Mouse (Mus musculus) telencephalon, adult 2 months (tissue): Measurements from ENCODE around the gene Tmem56.

Experiments used
- DNase-seq: peaks from one replicate; pipeline ENCODE4 v3.0.0-alpha.2; 2011; ENCODE audit warnings: low read depth, low spot score

Tmem56 gene

DNA sequence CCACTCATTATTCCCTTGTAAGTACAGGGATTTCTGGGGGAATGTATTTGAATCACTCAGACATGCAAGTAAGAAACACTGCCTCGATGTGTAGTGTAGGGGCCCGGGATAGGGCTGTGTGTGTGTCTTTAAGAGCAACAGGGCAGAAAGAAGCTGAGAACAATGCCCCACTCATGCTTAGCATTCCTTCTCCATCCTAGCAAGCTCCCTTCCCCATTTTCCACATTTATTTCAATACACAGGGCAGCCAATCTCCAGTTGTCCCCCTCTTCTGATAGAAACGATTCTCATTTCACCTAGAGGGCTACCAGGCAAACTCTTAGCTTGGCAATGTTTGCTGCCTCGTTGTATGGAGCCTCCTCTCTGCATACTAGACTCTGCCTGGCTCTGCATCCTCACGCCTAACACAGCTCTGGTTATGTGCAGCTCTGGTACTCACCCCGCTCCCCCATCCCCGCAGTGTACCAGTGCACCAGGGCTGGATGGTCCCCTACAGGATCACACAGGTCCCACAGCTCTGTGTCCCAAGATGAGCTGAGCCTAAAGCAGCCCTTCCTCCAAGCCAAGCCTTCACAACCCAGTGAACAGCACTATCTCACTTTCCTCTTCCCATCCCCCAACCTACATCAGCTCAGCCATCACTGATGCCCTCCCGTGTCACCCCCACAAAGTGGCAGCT is 42.4 kb downstream of the Tmem56 start:
- no peak for DNase-seq

DNA sequence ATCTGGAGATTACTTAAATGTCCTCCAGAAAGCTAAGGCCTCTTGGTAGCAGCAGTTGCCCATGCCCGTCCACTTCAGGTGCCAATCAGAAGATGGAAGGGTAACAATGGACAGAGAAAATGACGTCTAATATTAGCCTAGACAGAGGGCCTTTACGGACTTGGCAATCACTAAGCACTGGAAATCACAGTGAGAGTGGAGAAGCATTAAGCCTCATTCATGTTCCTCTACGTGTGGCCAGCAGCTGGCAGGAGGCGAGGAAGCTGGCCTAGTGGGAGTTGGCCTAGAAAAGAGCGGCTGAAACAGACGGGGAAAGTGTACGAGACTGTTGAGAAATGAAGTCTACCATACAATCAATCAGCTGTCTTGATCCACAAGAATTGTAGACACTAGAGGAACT is 43.8 kb downstream of the Tmem56 start:
- DNase-seq = no peak

DNA sequence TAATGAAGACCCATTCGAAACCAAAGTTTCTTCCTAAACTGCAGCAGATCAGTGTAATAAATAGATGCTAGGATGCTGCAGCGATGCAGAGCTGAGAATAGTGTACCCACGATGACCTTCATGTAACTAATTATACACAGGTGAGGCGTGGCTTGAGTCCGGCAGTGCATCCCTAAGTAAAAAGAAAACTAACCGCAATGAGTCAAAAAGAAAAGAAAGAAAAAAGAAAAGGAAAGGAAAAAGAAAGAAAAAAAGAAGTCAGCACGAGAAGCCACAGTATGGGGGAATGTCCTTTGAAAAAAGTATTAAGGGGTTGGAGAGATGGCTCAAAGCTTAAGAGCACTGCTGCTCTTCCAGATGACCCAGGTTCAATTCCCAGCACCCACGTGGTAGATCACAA is 58.1 kb downstream of the Tmem56 start:
- no peak for DNase-seq

DNA sequence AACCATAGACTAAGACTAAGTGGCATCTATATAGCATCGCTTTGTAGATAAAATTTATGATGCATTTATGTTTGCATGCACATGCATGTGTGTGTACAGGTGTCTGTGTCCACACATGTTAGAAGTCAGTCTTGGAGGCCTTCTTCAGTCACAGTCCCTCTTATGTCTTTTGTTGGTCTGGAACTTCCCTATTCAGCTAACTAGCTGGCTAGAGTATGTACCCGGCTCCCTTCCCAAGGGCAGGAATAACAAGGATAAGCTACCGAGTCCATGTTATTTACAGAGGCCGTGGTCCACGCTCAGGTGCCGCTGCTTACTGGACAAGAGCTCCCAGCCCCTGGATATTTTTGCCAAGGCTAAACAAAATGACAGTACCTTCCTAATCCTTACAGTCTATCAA is 58.7 kb downstream of the Tmem56 start:
- no peak for DNase-seq

DNA sequence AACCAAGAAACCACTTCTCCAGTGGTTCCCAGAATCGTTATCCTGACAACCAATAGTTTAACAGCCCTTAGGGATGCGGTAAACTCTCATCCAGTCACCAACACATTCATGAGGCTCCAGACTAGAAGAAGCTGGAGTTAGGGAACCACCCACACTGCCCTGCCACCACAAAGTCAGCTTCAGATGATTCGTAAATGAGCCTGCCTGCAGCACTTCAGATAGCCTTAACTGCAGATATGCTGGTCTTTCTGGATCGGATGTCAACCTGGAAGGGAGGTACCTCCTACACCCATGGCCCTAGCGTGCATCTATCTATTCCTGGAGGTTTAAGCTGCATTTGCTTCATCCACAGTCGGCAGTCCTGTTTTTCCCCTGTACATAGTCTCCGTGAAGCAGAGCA is 60.9 kb downstream of the Tmem56 start:
- DNase-seq = no peak

DNA sequence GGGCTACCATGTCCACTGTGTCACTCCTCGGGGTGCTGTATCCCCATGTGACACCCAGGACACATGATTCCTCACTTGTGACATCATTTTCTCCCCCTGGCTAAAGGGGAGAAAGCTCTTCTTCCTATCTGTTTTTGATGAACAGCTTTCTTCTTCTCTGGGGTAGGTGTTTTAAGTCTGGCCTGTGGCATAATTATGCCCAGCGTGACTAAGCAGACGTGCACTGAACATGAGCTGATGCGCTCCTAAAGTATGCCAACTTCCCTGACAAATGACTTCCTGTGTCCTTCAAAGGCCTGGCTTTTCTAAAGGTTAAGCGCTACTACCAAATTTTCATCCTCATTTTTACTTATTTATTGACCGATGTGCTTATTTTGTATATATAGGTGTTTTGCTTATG is 65.9 kb downstream of the Tmem56 start:
- DNase-seq = no peak

DNA sequence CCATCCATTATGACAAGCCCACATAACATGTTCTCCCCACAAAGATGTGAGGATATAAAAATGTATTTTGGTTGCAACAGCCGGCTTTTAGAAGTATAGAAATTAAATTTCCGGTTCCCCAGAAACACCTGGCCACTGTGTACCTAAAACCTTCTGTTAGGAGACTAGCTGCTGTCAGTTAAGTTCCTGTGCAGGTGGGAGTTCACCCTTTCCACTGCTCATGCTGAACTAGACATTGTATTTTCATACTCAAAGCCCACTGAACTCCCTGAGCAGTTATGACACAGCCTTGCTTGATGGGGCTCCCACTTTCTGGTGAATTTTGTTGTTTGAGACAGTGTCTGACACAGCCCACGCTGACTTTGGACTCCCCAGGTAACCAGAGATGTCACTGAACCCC is 69.4 kb downstream of the Tmem56 start:
- DNase-seq = no peak

DNA sequence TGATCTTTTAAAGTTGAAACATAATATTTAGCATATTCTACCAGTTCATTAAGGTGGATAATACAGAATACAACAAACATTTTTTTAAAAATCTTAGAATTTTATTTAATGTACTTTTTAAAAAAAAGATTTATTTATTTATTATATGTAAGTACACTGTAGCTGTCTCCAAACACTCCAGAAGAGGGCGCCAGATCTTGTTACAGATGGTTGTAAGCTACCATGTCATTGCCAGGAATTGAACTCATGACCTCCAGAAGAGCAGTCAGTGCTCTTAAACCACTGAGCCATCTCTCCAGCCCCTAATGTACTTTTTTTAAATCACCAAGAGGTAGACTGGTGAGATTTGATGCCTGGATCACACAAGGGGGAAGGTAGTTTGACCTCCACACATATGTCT is 70.7 kb downstream of the Tmem56 start:
- DNase-seq = no peak

DNA sequence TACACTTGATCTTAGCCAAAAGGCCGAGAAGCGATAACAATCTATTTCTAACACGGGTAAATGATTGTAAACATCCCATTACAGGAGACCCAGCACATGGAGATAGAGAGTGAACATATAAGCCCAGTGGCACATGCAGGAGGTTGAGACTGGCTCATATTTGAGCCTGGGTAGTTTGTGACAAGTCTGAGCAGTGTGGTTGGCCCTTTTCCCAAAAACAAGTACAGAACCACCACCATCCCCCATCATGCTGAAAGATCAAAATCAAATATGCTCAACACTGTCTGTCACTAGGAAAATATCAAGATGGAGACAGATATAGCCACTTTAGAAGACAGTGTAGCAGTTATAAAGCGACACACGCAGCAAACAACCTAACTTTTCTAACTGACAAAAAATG is 73.9 kb downstream of the Tmem56 start:
- no peak for DNase-seq

DNA sequence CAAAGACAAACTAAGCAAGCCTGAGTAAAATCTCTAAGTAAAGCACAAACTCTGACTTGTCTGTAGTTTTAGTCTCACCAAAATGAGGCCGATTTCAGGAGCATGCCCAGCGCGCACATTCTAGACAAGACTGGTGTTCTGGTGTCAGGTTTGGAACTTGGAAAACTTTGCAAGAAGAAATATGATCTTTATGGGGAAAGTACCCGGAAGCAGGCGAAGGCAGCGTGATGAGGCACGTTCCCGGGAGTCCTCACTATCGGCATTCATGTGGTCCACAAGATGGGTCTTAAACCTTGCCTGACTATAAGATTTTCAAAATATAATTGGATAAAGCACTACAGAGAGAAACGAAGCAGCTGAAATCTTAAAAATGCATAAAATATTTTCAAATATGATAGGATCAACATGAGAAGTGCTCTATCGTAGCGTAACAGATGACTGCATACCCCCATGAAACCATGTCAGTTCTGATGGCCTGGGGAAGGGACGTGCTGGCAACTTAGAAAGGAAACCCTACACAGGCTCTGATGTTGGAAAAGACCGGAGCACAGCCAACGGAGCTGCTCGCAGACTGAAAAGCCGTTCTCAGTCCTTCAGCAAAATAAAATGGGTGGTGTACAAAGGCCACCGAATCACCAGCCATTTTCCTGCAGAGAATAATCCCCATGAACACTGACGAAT is 76.6 kb downstream of the Tmem56 start:
- DNase-seq = no peak

DNA sequence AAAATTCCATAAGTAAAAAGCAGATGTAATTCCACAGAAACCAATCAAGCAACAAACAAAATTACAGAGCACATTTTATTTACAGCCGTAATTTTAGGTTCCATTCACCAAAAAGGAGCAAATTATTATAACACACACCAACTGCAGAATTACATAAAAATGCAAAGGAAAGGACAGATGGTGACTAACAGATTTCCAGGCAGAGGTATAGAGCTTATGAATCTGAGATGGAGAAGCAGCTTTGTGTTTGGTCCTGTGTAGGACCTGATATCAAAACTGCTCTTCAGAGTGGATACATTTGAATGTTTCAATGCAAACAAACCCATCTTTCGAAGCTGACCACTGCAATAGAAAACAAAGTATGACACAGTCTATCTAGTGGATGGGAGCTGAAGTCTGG is 80.3 kb downstream of the Tmem56 start:
- peak; percentile 32 for DNase-seq

DNA sequence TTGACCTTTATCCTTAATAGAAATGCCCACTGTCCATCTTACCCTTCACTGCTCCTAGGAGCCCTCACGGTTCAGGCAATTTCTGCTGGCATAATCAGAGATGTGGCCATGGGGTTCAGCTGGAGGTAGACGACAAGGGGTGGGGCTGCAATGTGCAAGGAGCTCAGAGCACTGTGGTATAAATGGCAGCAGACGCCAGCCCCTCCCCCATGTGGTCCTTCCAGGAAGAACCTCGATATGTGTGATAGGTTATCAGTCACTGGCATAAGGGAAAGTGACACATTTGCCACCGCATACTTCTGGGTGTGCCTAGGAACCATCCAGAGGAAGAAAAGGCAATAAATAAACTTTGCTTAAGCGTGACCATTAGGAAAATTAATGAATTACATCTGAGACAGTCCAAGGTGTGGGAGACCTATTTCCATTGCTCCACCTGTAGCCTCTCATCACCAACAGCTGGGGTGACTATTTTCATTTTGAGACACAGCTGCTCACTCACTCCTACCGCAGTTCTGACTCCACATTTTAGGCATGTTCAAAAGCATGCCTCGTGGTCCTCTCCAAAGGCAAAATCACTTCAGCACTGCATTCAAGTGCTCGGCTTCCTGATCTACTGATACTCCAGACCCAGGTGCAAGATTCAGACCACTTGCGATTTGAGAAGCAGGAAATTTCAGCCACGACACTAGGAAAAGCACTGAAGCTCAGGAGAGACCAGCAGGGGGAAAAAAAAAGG is 81.7 kb downstream of the Tmem56 start:
- no peak for DNase-seq

DNA sequence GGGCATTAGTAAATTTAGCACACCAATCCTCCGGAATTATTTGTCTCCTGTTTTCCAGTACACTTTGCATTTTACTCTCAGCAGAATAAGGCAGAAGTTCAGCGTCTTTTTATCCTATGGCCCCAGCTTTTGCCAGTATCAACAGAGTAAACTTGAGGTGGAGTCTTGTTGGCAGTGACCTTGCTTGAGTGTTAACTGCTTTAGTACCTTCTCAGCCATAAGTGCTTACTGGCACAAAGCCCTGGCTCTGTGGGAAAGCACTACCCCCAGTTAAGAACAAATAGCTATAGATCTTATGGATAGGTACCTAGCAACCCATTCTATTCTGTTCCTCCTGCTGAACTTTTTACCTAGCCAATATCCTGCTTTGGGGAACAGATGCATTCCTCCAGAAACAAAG is 93.7 kb downstream of the Tmem56 start:
- DNase-seq = no peak

DNA sequence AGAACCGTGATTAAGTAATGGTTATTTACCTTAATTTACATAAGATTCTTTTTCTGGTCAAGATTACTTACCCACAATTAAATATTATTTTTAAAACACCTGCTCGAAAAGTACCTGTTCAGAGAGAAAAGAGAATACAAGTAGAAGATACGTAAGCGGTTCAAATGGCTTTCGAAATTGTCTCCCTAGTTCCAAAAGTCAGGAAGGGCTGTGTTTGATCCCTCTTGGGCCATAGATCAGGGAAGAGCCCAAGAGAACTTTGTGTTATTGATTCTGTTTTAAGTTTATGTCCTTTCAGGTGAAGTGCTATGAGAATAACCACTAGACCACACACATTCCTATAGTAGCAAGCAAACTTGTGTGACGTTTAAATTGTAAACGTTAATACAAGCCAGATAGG is 95.4 kb downstream of the Tmem56 start:
- DNase-seq = no peak

DNA sequence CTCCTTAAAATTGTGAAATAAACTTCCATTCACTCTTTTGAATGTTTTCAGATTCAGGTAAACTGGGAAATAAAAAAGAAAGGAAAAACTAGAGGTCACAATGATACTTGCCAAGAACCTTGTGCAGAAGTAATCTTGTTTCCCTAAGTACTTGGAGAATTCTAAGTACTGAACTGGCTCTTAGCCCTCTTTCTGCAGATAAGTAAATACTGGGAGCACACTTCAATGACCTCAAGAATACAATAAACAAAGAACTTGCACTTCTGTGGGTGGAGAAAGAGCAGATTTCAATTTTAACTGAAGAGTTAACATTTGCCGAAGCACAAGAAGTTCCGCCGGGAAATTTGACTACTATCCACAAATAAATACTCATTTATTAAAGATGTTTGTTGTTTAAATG is 96.0 kb downstream of the Tmem56 start:
- DNase-seq = no peak

DNA sequence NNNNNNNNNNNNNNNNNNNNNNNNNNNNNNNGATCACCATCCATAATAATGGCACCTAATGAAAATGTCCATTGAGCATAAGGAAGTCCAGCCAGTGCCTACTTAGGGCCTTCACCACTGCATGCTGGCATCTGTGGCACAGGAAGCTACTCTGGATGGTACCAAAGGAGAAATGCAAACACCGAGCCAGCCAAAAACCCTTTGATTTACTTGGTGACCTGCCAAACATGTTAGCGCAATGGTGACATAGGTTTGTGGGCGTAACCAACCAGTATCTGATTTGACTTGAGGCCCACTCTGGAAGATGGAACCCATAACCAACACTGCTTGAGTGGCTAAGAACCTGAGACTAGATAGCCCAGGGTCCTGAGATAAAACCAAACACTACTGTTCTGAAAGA is 97.7 kb downstream of the Tmem56 start:
- DNase-seq = no peak

DNA sequence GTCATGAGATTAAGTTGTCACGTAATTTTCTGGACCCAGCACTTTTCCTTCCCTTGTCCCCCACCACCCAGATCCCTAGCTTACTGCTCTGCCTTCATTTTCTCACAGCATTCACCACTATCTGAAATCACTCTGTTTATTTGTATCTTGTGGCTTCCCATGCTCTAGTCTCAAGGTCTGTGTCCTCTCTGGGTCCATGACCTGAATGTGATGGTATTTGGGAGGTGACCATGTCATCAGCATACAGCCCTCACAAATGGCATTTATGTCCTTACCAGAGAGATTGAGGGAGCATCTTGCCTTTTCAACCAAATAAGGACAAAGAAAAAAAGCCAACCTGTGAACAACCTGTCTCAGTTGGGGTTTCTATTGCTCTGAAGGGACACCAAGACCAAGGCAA is 106.9 kb downstream of the Tmem56 start:
- no peak for DNase-seq

DNA sequence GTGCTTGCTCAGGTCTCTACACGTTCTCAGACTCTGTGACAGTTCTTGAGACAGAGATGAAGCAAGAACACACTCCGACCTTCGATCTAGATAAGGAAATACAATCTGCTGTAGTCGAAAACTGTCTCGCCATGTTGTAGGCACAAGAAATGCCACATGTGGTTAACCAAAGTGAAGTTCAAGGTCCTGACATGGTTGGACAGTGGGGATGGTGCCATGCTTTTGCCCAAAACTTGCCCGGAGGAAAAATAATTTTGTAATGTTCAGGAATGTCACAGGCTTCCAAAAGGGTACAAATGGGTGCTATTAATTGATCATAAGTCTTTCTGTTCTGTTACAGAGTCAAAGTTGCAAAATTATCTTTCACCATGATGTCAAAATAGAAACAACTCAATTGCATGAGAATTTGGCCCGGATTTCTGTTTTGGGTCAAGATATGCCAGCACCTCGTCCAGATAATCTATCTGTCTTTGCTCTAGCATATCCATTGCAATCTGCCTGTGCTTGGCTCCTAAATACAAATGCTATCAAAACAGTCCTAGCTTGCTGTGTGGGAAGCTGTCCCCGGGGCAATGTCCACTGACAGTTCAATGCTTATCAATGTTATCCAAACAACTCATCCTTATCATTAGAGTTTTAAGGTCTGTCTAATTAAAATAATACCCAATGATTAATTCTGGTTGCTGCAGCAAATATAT is 108.5 kb downstream of the Tmem56 start:
- DNase-seq = no peak

DNA sequence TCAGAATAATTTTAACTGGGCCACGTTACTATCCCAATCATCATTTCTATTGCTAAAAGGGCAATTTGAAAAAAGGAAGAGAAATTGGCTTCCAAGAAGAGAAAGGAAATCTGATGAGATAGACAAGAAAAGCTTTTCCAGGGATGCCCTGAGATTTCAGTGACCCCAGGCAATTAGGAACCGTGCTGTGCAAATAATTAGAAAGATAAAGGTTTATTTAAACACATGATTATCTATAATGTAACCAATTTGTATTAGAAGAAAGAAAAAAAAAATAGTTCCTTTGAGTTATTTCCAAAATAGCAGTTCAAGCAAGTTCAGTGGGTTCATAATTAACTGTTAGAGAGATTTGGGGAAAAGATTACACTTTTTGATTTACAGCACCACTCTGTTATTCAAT is 110.2 kb downstream of the Tmem56 start:
- DNase-seq = no peak

DNA sequence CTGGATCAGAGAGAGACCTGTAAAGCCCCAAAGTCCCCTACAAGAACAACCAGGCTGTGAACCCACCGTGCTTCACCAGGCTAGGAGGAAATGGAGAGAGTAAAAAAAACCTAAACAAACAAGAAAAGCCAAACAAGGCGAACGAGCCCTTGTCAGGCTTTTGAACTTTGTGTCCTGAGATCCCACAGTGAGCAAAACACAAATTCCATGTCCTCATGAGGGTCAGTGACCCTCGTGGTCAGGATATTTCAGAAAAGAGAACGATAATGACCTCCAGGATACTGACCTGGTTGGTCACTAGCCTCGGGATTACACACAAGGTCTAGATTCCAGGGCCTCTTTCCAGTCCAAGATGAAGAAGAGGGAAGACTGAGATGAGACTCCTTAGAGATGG is 111.0 kb downstream of the Tmem56 start:
- DNase-seq = no peak

DNA sequence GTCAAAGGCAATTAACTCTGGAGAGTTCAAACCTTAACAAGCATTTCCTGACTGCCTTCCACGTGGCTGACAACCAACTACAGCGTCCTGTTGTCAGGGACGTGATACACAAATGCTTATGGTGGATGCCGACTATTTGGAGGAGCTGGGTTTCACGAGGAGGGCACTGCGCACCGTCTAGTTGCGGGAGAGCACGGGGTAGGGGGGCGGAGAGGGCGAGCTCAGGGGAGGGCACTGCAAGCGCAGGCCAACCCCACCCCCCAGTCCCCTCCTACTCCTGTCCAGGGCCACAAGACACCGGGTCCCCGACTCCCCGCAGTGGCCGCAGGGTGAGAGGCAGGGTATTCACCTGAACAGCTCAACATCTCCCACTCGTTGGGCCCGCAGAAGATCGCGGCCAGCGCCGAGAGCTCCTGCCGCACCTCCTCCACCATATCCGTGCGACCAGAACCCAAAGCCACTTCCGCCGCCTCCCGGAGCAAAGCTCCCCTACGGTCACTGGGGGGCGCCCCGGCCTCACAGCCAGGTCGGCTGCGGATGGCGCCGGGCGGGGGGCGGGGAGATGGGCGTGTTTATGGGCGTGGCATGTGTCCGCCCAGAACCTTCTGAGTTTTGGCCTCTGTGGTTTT is 111.5 kb downstream of the Tmem56 start, which contains the start of gene Rwdd3:
TSS of gene Rwdd3 (minus strand) at position 453 of the 629 bp plus-strand sequence.
- peak; percentile 70 for DNase-seq

DNA sequence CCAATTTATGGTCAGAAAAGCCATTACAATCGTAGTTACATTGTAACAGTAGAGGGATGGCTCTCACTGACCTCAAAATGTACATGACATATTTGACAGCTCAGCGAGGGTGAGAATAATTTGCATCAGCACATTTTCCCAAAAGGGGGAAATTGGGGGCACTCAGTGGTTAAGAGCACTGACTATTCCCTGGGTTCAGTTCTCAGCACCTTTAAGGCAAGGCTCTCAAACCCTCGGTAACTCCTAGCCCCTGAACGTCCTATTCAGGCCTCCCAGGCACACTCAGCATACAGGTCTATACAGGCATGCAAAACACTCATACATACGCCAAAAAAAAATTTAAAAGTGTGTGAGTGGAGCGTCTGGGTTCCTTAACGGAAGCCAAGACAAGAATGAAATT is 112.3 kb downstream of the Tmem56 start:
- DNase-seq = no peak
